9 mouse cellular contexts compared by ENCODE assay signal in genomic region chr4:130048203-130048479, GRCm38 (mm10). TPM values are rescaled to one million over a fixed set of nuclear protein-coding genes. Genes with fewer than 3 reads are reported as not detected.
DNase-seq lines count a peak whose midpoint lies in the region; ATAC-seq and TF ChIP-seq lines count a peak whose summit lies in the region.
"Had no signal": no experiment of that assay in that cellular context is flagged by ENCODE, and none has a peak within 500 bp of the region (broad histone marks: within the 10 kb centered on the region; RNA-seq: fewer than 3 reads in every experiment).

No protein-coding gene starts in this region.

- TF ChIP-seq CTCF in C2C12 (IDR thresholded peaks at IDR 0.05; ENCODE audit: control insufficient read depth, insufficient read depth, insufficient read length): no peak
- TF ChIP-seq CTCF in liver, postnatal 0 days (IDR thresholded peaks at IDR 0.05; ENCODE audit: low read depth): no peak

- no peaks in the 10 kb centered on the region for H3K36me3 ChIP-seq in heart, embryonic 10.5 days
- no peaks in the 10 kb centered on the region for H3K36me3 ChIP-seq in C2C12 (ENCODE audit: control insufficient read depth, insufficient read depth)
- no peaks in the 10 kb centered on the region for H3K36me3 ChIP-seq in forebrain, embryonic 16.5 days (ENCODE audit: control insufficient read depth, insufficient read depth)
- H3K36me3 ChIP-seq in liver, postnatal 0 days (replicated peaks; ENCODE audit: insufficient read depth, low read length): no peaks in the 10 kb centered on the region

- peak overlapping the region; percentile 85 for H3K4me2 ChIP-seq in forebrain, embryonic 16.5 days (ENCODE audit: low read length)
- H3K4me2 ChIP-seq in liver, postnatal 0 days (ENCODE audit: low read depth, low read length): peak overlapping the region; percentile 36; the same call in 1 of the 2 replicates

- ATAC-seq in forebrain, embryonic 16.5 days: peak; percentile 39
- no peak for ATAC-seq in liver, postnatal 0 days
- no peak for ATAC-seq in granulocyte monocyte progenitor cell, adult 5-6 weeks (replicated peaks; ENCODE audit: poor library complexity, severe bottlenecking)
- no peak for ATAC-seq in erythroblast, adult 5-6 weeks (replicated peaks; ENCODE audit: low FRiP score, poor library complexity, severe bottlenecking)

- H3K79me3 ChIP-seq in C2C12 (ENCODE audit: low read depth): no peaks in the 10 kb centered on the region

- peak overlapping the region; percentile 93 for H3K27ac ChIP-seq in heart, embryonic 10.5 days
- H3K27ac ChIP-seq in forebrain, embryonic 16.5 days (ENCODE audit: low read length): peak overlapping the region; percentile 21
- H3K27ac ChIP-seq in liver, postnatal 0 days (ENCODE audit: low read depth): no peak overlapping the region

- peak overlapping the region; percentile 74 for H3ac ChIP-seq in C2C12 (ENCODE audit: control insufficient read depth, insufficient read length, low read depth)

- no peak for TF ChIP-seq EP300 in liver, postnatal 0 days (IDR thresholded peaks at IDR 0.05; ENCODE audit: low read depth)

- peaks cover 48% of the 10 kb centered on the region for H3K4me1 ChIP-seq in heart, embryonic 10.5 days
- H3K4me1 ChIP-seq in forebrain, embryonic 16.5 days (replicated peaks; ENCODE audit: control insufficient read depth, insufficient read depth, low read length): peaks cover 17% of the 10 kb centered on the region
- no peaks in the 10 kb centered on the region for H3K4me1 ChIP-seq in liver, postnatal 0 days (ENCODE audit: insufficient read depth)

- 47% methylated on average over 4 of the region's 4 CpGs for WGBS in heart, embryonic 10.5 days
- WGBS in forebrain, embryonic 16.5 days: 35% methylated on average over 4 of the region's 4 CpGs
- WGBS in liver, postnatal 0 days (ENCODE audit: insufficient replicate concordance): 43% methylated on average over 4 of the region's 4 CpGs

- DNase-seq in heart, embryonic 10.5 days (ENCODE audit: low spot score): no peak
- no peak for DNase-seq in heart, adult 18-20 months
- no peak for DNase-seq in liver, postnatal 0 days
- no peak for DNase-seq in layer of hippocampus, adult 8-10 months (ENCODE audit: low spot score in 2 of 2)
- DNase-seq: B cell, adult 2 months had no signal

- peaks cover 49% of the 10 kb centered on the region for H3K27me3 ChIP-seq in heart, embryonic 10.5 days (ENCODE audit: insufficient read depth, poor library complexity, severe bottlenecking)
- no peaks in the 10 kb centered on the region for H3K27me3 ChIP-seq in C2C12 (ENCODE audit: control insufficient read depth, insufficient read depth, insufficient read length)
- H3K27me3 ChIP-seq in forebrain, embryonic 16.5 days (replicated peaks; ENCODE audit: control insufficient read depth, insufficient read depth, low read length): no peaks in the 10 kb centered on the region
- H3K27me3 ChIP-seq in liver, postnatal 0 days (ENCODE audit: insufficient read depth, low read length): peaks cover 17% of the 10 kb centered on the region

- H3K9me3 ChIP-seq in heart, embryonic 10.5 days: no peaks in the 10 kb centered on the region
- H3K9me3 ChIP-seq in forebrain, embryonic 16.5 days (ENCODE audit: control insufficient read depth, low read length): no peaks in the 10 kb centered on the region
- no peaks in the 10 kb centered on the region for H3K9me3 ChIP-seq in liver, postnatal 0 days (ENCODE audit: low read length)

- H3K9ac ChIP-seq in forebrain, embryonic 16.5 days (replicated peaks; ENCODE audit: low read depth, low read length): peak overlapping the region; percentile 60
- 0 out of 2 replicates have a peak overlapping the region, but pooled peaks have one; percentile 6 for H3K9ac ChIP-seq in liver, postnatal 0 days (replicated peaks)

- peak overlapping the region; percentile 66 for H3K4me3 ChIP-seq in heart, embryonic 10.5 days
- peak overlapping the region; percentile 14 for H3K4me3 ChIP-seq in C2C12 (ENCODE audit: insufficient read depth, poor library complexity, severe bottlenecking)
- H3K4me3 ChIP-seq in forebrain, embryonic 16.5 days (replicated peaks; ENCODE audit: low read length): peak overlapping the region; percentile 44
- H3K4me3 ChIP-seq in liver, postnatal 0 days (ENCODE audit: low read depth, low read length): no peak overlapping the region

- no peaks in the 10 kb centered on the region for H3K79me2 ChIP-seq in C2C12 (ENCODE audit: control insufficient read depth, insufficient read depth)

TF ChIP-seq in C2C12, 6 proteins besides CTCF, POLR2A, EP300 and RAD21:
- TF ChIP-seq MAX (IDR thresholded peaks at IDR 0.05) (no peak), FOSL1 (IDR thresholded peaks at IDR 0.05; ENCODE audit: insufficient read depth, low read length, poor library complexity, severe bottlenecking) (no peak)

RNA-seq across cellular contexts. Expression of gene Col16a1, which starts 0.5 kb away (rescaled TPM):
- 11.0 and 11.7 TPM in 2 replicates for polyA plus RNA-seq in heart, embryonic 10.5 days (2016; fragmentation: Nextera tagmentation; extraction: Ambion mirVana)
- total RNA-seq in heart, adult 18-20 months (2021): 1 to 10 TPM; 4.5 to 4.6 TPM
- polyA plus RNA-seq in C2C12 (2012; fragmentation: generic; extraction: Trizol): 7.5 TPM
- polyA plus RNA-seq in forebrain, embryonic 16.5 days (2015; fragmentation: Nextera tagmentation; extraction: Ambion mirVana): 7.4 and 8.7 TPM in 2 replicates
- polyA plus RNA-seq in liver, postnatal 0 days (2015; fragmentation: Nextera tagmentation; extraction: Ambion mirVana): 2.3 and 3.0 TPM in 2 replicates
- 0.21 TPM in 1 of 2 replicates, not detected in the other for total RNA-seq in granulocyte monocyte progenitor cell, adult 5-6 weeks (2014; fragmentation: Nextera tagmentation)
- 0.52 and 1.9 TPM in 2 replicates for total RNA-seq in granulocyte monocyte progenitor cell, adult 5-6 weeks (2017)
- total RNA-seq in layer of hippocampus, adult 8-10 months (2022): 10 to 100 TPM; 15.2 to 28.1 (median 21.2) TPM
- not detected in 2 replicates for total RNA-seq in erythroblast, adult 5-6 weeks (2015; ENCODE audit: low replicate concordance)
- total RNA-seq in erythroblast, adult 5-6 weeks (2017; ENCODE audit: low replicate concordance): 0.14 TPM in 1 of 2 replicates, not detected in the other

RNA-seq across cellular contexts. Expression of gene Pef1, which starts 54.2 kb away (rescaled TPM):
- 60.5 and 66.1 TPM in 2 replicates for polyA plus RNA-seq in heart, embryonic 10.5 days (2016; fragmentation: Nextera tagmentation; extraction: Ambion mirVana)
- 10 to 100 TPM; 31.3 to 40.1 TPM for total RNA-seq in heart, adult 18-20 months (2021)
- 49.7 TPM for polyA plus RNA-seq in C2C12 (2012; fragmentation: generic; extraction: Trizol)
- 63.0 and 63.1 TPM in 2 replicates for polyA plus RNA-seq in forebrain, embryonic 16.5 days (2015; fragmentation: Nextera tagmentation; extraction: Ambion mirVana)
- polyA plus RNA-seq in liver, postnatal 0 days (2015; fragmentation: Nextera tagmentation; extraction: Ambion mirVana): 25.0 and 26.0 TPM in 2 replicates
- 22.7 and 60.5 TPM in 2 replicates for total RNA-seq in granulocyte monocyte progenitor cell, adult 5-6 weeks (2014; fragmentation: Nextera tagmentation)
- 10.4 and 12.4 TPM in 2 replicates for total RNA-seq in granulocyte monocyte progenitor cell, adult 5-6 weeks (2017)
- 10 to 100 TPM; 60.4 to 74.7 (median 68.3) TPM for total RNA-seq in layer of hippocampus, adult 8-10 months (2022)
- total RNA-seq in erythroblast, adult 5-6 weeks (2015; ENCODE audit: low replicate concordance): 43.0 and 50.8 TPM in 2 replicates
- 14.6 and 29.5 TPM in 2 replicates for total RNA-seq in erythroblast, adult 5-6 weeks (2017; ENCODE audit: low replicate concordance)
